Mouse (Mus musculus) liver, postnatal 0 days (tissue): Measurements from ENCODE around the gene Scn2a.

Experiments
- CTCF ChIP-seq: sonication (generic); IDR thresholded peaks from 2 replicates; pipeline ENCODE4 v1.5.1; 2016; ENCODE audit warnings: antibody characterized with exemption, low read depth
- EP300 ChIP-seq: IDR thresholded peaks from 2 replicates; pipeline ENCODE4 v1.6.1; 2016; ENCODE audit warnings: antibody characterized with exemption, low read depth, mild to moderate bottlenecking

- TF ChIP-seq CTCF = no peak
- TF ChIP-seq EP300 = no peak
Observed at GRCm38 (mm10) chr2:65695061-65695460, 74.5 kb downstream of the Scn2a start.
